Mouse (Mus musculus) c-Kit-positive CD71-negative TER-119-negative erythroid progenitor cells, embryonic 14.5 days (primary cell): ENCODE results near the gene Sec61a2.

Experiments
- DNase-seq: peaks from one replicate; pipeline ENCODE4 v3.0.0-alpha.2; 2013; ENCODE audit warnings: low read depth

The Sec61a2 gene

GRCm38 (mm10) chr2:5888865-5889264, 6.4 kb downstream of the Sec61a2 start:
- DNase-seq: no peak

- DNase-seq: no peak
Measured at GRCm38 (mm10) chr2:5877446-5877845, 17.8 kb downstream of the Sec61a2 start.

GRCm38 (mm10) chr2:5869746-5870145, 25.5 kb downstream of the Sec61a2 start:
- DNase-seq: no peak

DNA sequence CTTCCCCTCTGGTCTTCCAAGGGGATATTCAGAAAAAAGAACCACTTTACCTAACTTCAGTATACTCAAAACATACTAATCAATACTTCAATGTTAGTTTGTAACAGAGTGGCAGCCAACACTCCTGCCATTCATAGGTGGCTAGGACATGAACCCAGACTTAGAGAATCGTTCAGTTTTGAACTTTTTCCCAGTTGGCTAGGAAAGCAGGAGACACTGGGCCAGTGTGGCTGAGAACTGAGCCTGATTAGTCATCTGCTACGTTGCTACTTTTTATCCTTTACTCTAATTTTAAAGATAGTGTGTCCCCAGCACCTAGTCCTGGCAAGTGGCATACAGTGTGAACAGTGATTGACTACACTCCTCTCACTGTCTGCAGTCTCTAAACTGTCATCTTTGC, 27.6 kb downstream of the Sec61a2 start:
- no peak for DNase-seq

DNA sequence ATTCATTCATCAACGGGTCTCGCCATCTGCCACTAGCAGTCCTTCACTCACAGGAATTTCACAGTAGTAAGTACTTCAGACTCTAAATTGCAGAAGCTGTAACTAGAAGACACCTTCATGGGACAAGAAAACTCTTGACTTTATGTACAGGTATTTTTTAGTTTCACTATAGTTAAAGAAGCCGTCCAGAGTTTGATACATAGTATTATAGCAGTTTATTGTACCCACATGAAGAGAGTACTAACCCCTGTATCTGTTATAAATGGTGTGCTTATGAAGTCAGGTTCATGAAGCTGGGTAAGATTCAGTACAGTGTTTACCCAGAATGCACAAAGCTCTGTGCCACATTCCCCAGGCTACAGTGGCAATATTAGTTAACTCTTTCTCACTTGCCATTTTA, 32.4 kb downstream of the Sec61a2 start, which contains the start of gene Gm13199:
TSS of gene Gm13199 (minus strand) at position 101 of the 400 bp plus-strand sequence.
- no peak for DNase-seq

DNA sequence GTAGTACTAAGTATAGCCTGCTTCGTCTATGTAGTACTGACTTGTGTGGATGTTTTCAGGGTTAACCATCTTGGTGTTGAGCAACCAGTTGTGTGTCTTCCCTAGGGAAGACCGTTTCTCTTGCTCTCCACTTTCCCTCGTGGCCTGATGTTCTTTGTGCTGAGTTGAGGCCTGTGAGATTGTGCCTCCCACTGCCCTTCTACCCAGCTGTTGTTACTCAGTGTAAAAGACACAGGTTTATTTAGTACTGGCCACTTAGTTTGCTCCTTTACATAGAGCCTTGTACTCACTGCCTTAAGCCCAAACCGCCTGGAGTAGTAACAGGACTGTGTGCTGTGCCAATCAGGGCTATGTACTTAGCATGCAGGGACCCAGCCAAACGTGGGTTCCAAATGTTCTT, 43.4 kb downstream of the Sec61a2 start:
- DNase-seq: no peak

- DNase-seq: no peak
Measured at GRCm38 (mm10) chr2:5851116-5851515, 44.1 kb downstream of the Sec61a2 start.

GRCm38 (mm10) chr2:5845826-5846225, 49.4 kb downstream of the Sec61a2 start:
- DNase-seq: no peak

- peak; percentile 79 for DNase-seq
Measured at GRCm38 (mm10) chr2:5844873-5845631, 50.2 kb downstream of the Sec61a2 start, which contains the start of the genes Nudt5 and Cdc123. Gene Nudt5 (plus strand): TSS chr2:5845019. Gene Cdc123 (minus strand): TSS chr2:5845164.

DNA sequence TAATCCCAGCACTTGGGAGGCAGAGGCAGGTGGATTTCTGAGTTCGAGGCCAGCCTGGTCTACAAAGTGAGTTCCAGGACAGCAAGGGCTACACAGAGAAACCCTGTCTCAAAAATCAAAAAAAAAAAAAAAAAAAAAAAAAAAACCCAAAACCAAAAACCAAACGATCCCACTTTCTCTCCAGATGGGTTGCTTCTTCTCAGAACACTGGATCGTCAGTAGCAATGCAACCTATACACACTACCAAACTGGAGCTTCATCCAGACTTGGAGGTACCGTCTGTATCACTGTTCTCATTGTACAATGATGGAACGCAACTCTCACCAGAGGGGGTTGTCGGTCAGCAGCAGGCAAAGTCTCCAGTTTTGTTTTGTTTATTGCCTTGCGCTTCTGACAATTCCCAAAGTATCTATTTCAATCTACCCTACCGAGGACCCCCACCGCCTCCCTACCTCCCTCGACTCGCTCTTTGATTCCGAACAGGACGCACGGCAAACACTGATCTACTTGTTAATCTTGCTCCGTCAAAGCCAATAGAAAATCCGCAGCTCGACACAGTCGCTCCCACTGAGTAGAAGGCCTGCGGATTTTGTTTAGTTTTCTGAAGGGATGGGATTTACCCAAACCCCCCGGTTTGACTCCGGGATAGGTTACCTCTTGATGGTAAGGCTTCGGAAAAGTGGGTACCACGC, 50.9 kb downstream of the Sec61a2 start:
- peak; percentile 4 for DNase-seq

GRCm38 (mm10) chr2:5840815-5841214, 54.4 kb downstream of the Sec61a2 start:
- DNase-seq: no peak

- DNase-seq: no peak
Measured at GRCm38 (mm10) chr2:5825265-5825913, 69.8 kb downstream of the Sec61a2 start.

GRCm38 (mm10) chr2:5824685-5825084, 70.5 kb downstream of the Sec61a2 start:
- DNase-seq: no peak

DNA sequence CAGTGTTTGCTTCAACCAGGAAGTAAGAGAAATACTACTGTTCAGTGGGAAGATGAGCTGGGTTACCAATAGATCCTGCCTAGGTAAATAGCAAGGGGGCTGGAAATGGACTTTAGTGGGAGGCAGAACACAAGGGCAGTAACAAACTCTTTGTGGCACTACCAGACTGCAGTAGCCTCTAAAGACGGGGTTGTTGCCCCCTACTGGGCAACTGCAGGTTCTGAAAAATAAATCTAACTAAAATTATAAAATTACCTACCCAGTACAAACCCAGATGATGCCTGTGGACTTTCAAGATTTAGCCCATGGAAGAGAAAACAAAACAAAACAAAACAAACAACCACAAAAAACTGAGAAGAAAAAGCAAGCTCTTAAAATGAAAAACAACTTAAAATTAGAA, 71.0 kb downstream of the Sec61a2 start:
- no peak for DNase-seq

DNA sequence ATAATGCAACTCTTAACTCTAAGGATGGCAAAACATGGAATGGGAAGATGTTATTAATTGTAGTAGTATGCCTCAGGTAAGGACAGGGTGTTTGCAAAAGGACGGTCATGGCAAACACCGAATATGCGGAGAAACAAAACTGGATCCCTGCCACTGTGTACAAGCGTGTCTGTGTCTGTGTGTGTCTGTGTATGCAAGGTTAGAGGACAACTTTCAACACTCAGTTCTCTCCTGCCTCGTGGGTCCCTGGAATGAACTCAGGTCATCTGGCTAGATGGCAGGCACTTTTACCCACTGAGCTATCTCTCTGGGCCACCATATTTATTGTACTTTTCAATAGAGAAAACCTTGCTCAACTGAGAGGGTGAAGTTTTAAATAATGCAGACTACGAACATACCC, 72.8 kb downstream of the Sec61a2 start:
- no peak for DNase-seq

- no peak for DNase-seq
Measured at GRCm38 (mm10) chr2:5821264-5821663, 74.0 kb downstream of the Sec61a2 start.
